Mouse (Mus musculus): ENCODE data around the gene Stpg4. TPM values are rescaled to one million over a fixed set of nuclear protein-coding genes. Genes with fewer than 3 reads are reported as not detected.

Gene Stpg4
- total RNA-seq, 2 experiments from 2014 or later: not detected

GRCm38 (mm10) chr17:87447612-87448200, 20.2 kb upstream of the Stpg4 start:
- no peak for DNase-seq (ENCODE audit: extremely low spot score in 1 of 2, low spot score in 1 of 2)

GRCm38 (mm10) chr17:87446767-87447611, 19.4 kb upstream of the Stpg4 start, which contains the start of gene Calm2:
Gene Calm2 (minus strand): TSS chr17:87446935.
- DNase-seq (ENCODE audit: extremely low spot score in 1 of 2, low spot score in 1 of 2): peak; percentile 97 to 98

- peak; percentile 51 to 65 for DNase-seq (ENCODE audit: extremely low spot score in 1 of 2, low spot score in 1 of 2)
Measured at GRCm38 (mm10) chr17:87445917-87446766, 18.6 kb upstream of the Stpg4 start.

GRCm38 (mm10) chr17:87445337-87445916, 17.9 kb upstream of the Stpg4 start:
- no peak for DNase-seq (ENCODE audit: extremely low spot score in 1 of 2, low spot score in 1 of 2)

- DNase-seq (ENCODE audit: extremely low spot score in 1 of 2, low spot score in 1 of 2): no peak
Measured at GRCm38 (mm10) chr17:87444763-87445162, 17.2 kb upstream of the Stpg4 start.

- DNase-seq (ENCODE audit: extremely low spot score in 1 of 2, low spot score in 1 of 2): no peak
Measured at GRCm38 (mm10) chr17:87441537-87441936, 14.0 kb upstream of the Stpg4 start.

GRCm38 (mm10) chr17:87439441-87439840, 11.9 kb upstream of the Stpg4 start:
- DNase-seq (ENCODE audit: extremely low spot score in 1 of 2, low spot score in 1 of 2): no peak

- DNase-seq (ENCODE audit: extremely low spot score in 1 of 2, low spot score in 1 of 2): no peak
Measured at GRCm38 (mm10) chr17:87433929-87434328, 6.4 kb upstream of the Stpg4 start.

GRCm38 (mm10) chr17:87432743-87433142, 5.2 kb upstream of the Stpg4 start:
- no peak for DNase-seq (ENCODE audit: extremely low spot score in 1 of 2, low spot score in 1 of 2)

GRCm38 (mm10) chr17:87432314-87432713, 4.8 kb upstream of the Stpg4 start:
- DNase-seq (ENCODE audit: extremely low spot score in 1 of 2, low spot score in 1 of 2): no peak

GRCm38 (mm10) chr17:87429431-87429830, 1.9 kb upstream of the Stpg4 start:
- DNase-seq (ENCODE audit: extremely low spot score in 1 of 2, low spot score in 1 of 2): no peak

GRCm38 (mm10) chr17:87418082-87418481, 9.5 kb downstream of the Stpg4 start:
- DNase-seq (ENCODE audit: extremely low spot score in 1 of 2, low spot score in 1 of 2): no peak

GRCm38 (mm10) chr17:87406646-87407045, 20.9 kb downstream of the Stpg4 start:
- DNase-seq (ENCODE audit: extremely low spot score in 1 of 2, low spot score in 1 of 2): no peak

GRCm38 (mm10) chr17:87405576-87405975, 22.0 kb downstream of the Stpg4 start:
- DNase-seq (ENCODE audit: extremely low spot score in 1 of 2, low spot score in 1 of 2): no peak

GRCm38 (mm10) chr17:87403462-87403861, 24.1 kb downstream of the Stpg4 start:
- no peak for DNase-seq (ENCODE audit: extremely low spot score in 1 of 2, low spot score in 1 of 2)

GRCm38 (mm10) chr17:87402444-87402843, 25.1 kb downstream of the Stpg4 start:
- no peak for DNase-seq (ENCODE audit: extremely low spot score in 1 of 2, low spot score in 1 of 2)

GRCm38 (mm10) chr17:87397088-87397487, 30.5 kb downstream of the Stpg4 start:
- no peak for DNase-seq (ENCODE audit: extremely low spot score in 1 of 2, low spot score in 1 of 2)

- DNase-seq (ENCODE audit: extremely low spot score in 1 of 2, low spot score in 1 of 2): no peak
Measured at GRCm38 (mm10) chr17:87391242-87391641, 36.3 kb downstream of the Stpg4 start.

- no peak for DNase-seq (ENCODE audit: extremely low spot score in 1 of 2, low spot score in 1 of 2)
Measured at GRCm38 (mm10) chr17:87387068-87387467, 40.5 kb downstream of the Stpg4 start.

- DNase-seq (ENCODE audit: extremely low spot score in 1 of 2, low spot score in 1 of 2): no peak
Measured at GRCm38 (mm10) chr17:87385835-87386234, 41.7 kb downstream of the Stpg4 start.

- no peak for DNase-seq (ENCODE audit: extremely low spot score in 1 of 2, low spot score in 1 of 2)
Measured at GRCm38 (mm10) chr17:87380681-87381080, 46.9 kb downstream of the Stpg4 start.
